Mouse (Mus musculus): ENCODE results near the gene Mat2b.

GRCm38 (mm10) chr11:40695103-40695502, at the start of gene Mat2b:
- no peak for TF ChIP-seq MAX (IDR thresholded peaks at IDR 0.05)
- TF ChIP-seq CTCF (IDR thresholded peaks at IDR 0.05; ENCODE audit: control insufficient read depth, insufficient read depth, insufficient read length): no peak
- TF ChIP-seq MYOD1 (IDR thresholded peaks at IDR 0.05; ENCODE audit: control insufficient read depth, insufficient read length, low read depth): no peak

Measured in C2C12 (cell line).